Mouse (Mus musculus) embryonic facial prominence, embryonic 15.5 days (tissue): ENCODE data around the gene Lipe. TPM values are rescaled to one million over a fixed set of nuclear protein-coding genes. Genes with fewer than 3 reads are reported as not detected.
A peak's percentile ranks its signal among the peaks of the same experiment; 100 is the strongest.

Source experiments
- ATAC-seq: fragments of 200-750 bp; cut with Nextera tagmentation; 2 replicates; pipeline ENCODE4 v1.8.0; 2017; ENCODE audit warnings: low read depth, moderate TSS enrichment; ENCODE audit not compliant: insufficient number of reproducible peaks, low FRiP score, low TSS enrichment
- H3K27ac ChIP-seq: fragments of 300-500 bp; sonication (generic); replicated peaks from 2 replicates; pipeline ENCODE4 v1.5.1; 2015; ENCODE audit warnings: mild to moderate bottlenecking, inconsistent platforms
- H3K27me3 ChIP-seq: fragments of 300-500 bp; sonication (generic); 2 replicates; pipeline ENCODE4 v1.6.1; 2015; ENCODE audit warnings: inconsistent platforms
- H3K36me3 ChIP-seq: fragments of 300-500 bp; sonication (generic); 2 replicates; pipeline ENCODE4 v1.6.1; 2015; ENCODE audit warnings: mild to moderate bottlenecking, inconsistent platforms
- H3K4me1 ChIP-seq: fragments of 300-500 bp; sonication (generic); 2 replicates; pipeline ENCODE4 v1.6.1; 2015; ENCODE audit warnings: inconsistent platforms
- H3K4me2 ChIP-seq: fragments of 300-500 bp; sonication (generic); replicated peaks from 2 replicates; pipeline ENCODE4 v1.6.1; 2015; ENCODE audit warnings: mild to moderate bottlenecking, inconsistent platforms
- H3K4me3 ChIP-seq: fragments of 300-500 bp; sonication (generic); replicated peaks from 2 replicates; pipeline ENCODE4 v1.5.1; 2015; ENCODE audit warnings: mild to moderate bottlenecking, inconsistent platforms
- H3K9ac ChIP-seq: fragments of 300-500 bp; sonication (generic); 2 replicates; pipeline ENCODE4 v1.6.1; 2015; ENCODE audit warnings: inconsistent platforms
- H3K9me3 ChIP-seq: fragments of 300-500 bp; sonication (generic); replicated peaks from 2 replicates; pipeline ENCODE4 v1.6.1; 2016; ENCODE audit warnings: inconsistent platforms
- WGBS: fragments of 180-500 bp; shearing (Covaris S2); methylation state at CpG from one replicate; pipeline ENCODE4 v1.1.7; 2015; 5-methylcytosine and 5-hydroxymethylcytosine counted together
- polyA plus RNA-seq: library from polyadenylated mRNA; unstranded; fragments of >200 nt; fragmentation: Nextera tagmentation; extraction: Ambion mirVana; gene quantifications from 2 replicates; pipeline ENCODE4 v1.2.1, GENCODE M21; 2015

Gene Lipe
- polyA plus RNA-seq, 1 experiment from 2014 or later: 10.2 TPM

DNA sequence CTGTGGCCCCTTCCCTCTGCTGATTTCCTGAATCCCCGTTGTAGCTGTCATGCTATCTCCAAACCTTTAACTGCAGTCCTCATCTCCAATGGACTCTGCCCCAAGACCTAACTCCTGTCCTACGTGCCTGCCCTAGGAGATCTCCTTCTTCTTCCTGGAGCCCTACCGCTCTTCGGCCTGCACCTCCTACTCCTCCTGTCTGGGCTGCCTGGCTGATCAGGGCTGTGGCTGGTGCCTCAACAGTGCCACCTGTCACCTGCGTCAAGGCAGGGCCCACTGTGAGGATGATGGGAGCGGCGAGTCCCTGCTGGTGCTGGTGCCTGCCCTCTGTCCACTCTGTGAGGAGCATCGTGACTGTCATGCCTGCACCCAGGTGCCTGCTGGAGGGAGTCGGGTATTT is 59.2 kb downstream of the Lipe start:
- ATAC-seq: no peak
- WGBS: 90% methylated on average over 9 of the region's 9 CpGs
- Histone ChIP-seq H3K27me3 (no peaks in the 10 kb centered on the region), H3K4me3 (no peak overlapping the region), H3K36me3 (peaks cover 84% of the 10 kb centered on the region), H3K4me1 (no peaks in the 10 kb centered on the region), H3K9ac (no peak overlapping the region), H3K4me2 (no peak overlapping the region), H3K27ac (no peak overlapping the region), H3K9me3 (no peaks in the 10 kb centered on the region)

GRCm38 (mm10) chr7:25334472-25334871 is 64.0 kb downstream of the Lipe start:
- Histone ChIP-seq H3K4me1 (peaks cover 5% of the 10 kb centered on the region; the same call in 1 of the 2 replicates), H3K9me3 (no peaks in the 10 kb centered on the region), H3K36me3 (peaks cover 69% of the 10 kb centered on the region), H3K4me3 (no peak overlapping the region), H3K27me3 (no peaks in the 10 kb centered on the region), H3K27ac (no peak overlapping the region), H3K9ac (no peak overlapping the region), H3K4me2 (no peak overlapping the region)
- 0 out of 2 replicates have a peak, but pooled peaks have one; percentile 18 for ATAC-seq
- WGBS: 89% methylated on average over 12 of the region's 12 CpGs

- no peaks in the 10 kb centered on the region for H3K9me3 ChIP-seq
- 42% methylated on average over 16 of the region's 16 CpGs for WGBS
- H3K27ac ChIP-seq: no peak overlapping the region
- H3K36me3 ChIP-seq: peaks cover 63% of the 10 kb centered on the region
- no peak overlapping the region for H3K4me3 ChIP-seq
- peaks cover 5% of the 10 kb centered on the region; the same call in 1 of the 2 replicates for H3K4me1 ChIP-seq
- no peak overlapping the region for H3K4me2 ChIP-seq
- H3K9ac ChIP-seq: no peak overlapping the region
- no peaks in the 10 kb centered on the region for H3K27me3 ChIP-seq
- 0 out of 2 replicates have a peak, but pooled peaks have one; percentile 56 for ATAC-seq
Observed at GRCm38 (mm10) chr7:25333596-25334307, 64.8 kb downstream of the Lipe start.

Other genes starting within 250 kb of the Lipe start
- gene Pou2f2, start 219.0 kb downstream of the Lipe start, polyA plus RNA-seq: 1.1 and 2.0 TPM in 2 replicates
- 13.2 and 14.7 TPM in 2 replicates for gene Dedd2, start 178.1 kb downstream of the Lipe start, polyA plus RNA-seq
- 3.3 TPM in 2 replicates for gene Zfp526, start 177.3 kb downstream of the Lipe start, polyA plus RNA-seq
- 11.5 and 13.0 TPM in 2 replicates for gene Gsk3a, start 160.9 kb downstream of the Lipe start, polyA plus RNA-seq
- gene Erf, start 147.9 kb downstream of the Lipe start, polyA plus RNA-seq: 21.0 and 22.1 TPM in 2 replicates
- 46.3 and 50.6 TPM in 2 replicates for gene Cic, start 131.0 kb downstream of the Lipe start, polyA plus RNA-seq
- 213 and 216 TPM in 2 replicates for gene Pafah1b3, start 100.7 kb downstream of the Lipe start, polyA plus RNA-seq
- gene Prr19, start 97.3 kb downstream of the Lipe start, polyA plus RNA-seq: 0.49 and 0.65 TPM in 2 replicates
- gene Tmem145, start 92.6 kb downstream of the Lipe start, polyA plus RNA-seq: 1.2 and 1.8 TPM in 2 replicates
- gene Megf8, start 81.5 kb downstream of the Lipe start, polyA plus RNA-seq: 16.4 and 17.3 TPM in 2 replicates
- 382 and 413 TPM in 2 replicates for gene Cnfn, start 29.0 kb downstream of the Lipe start, polyA plus RNA-seq
- gene Cxcl17, start 14.2 kb upstream of the Lipe start, polyA plus RNA-seq: 1.9 and 4.3 TPM in 2 replicates
- gene Ceacam1, start 78.9 kb upstream of the Lipe start, polyA plus RNA-seq: 6.7 and 7.1 TPM in 2 replicates
- 0.11 TPM in 1 of 2 replicates, not detected in the other for gene Ceacam2, start 141.1 kb upstream of the Lipe start, polyA plus RNA-seq
- gene Erich4, start 217.2 kb upstream of the Lipe start, polyA plus RNA-seq: not detected in 2 replicates
- 30.6 and 33.8 TPM in 2 replicates for gene Dmac2, start 220.7 kb upstream of the Lipe start, polyA plus RNA-seq
- gene B3gnt8, start 227.9 kb upstream of the Lipe start, polyA plus RNA-seq: 13.5 and 13.8 TPM in 2 replicates